ENCODE assay signal across 13 mouse cellular contexts in genomic region chr14:32015131-32015770, GRCm38 (mm10). TPM values are rescaled to one million over a fixed set of nuclear protein-coding genes. Genes with fewer than 3 reads are reported as not detected.
DNase-seq lines count a peak whose midpoint lies in the region; ATAC-seq and TF ChIP-seq lines count a peak whose summit lies in the region.
"Had no signal": no experiment of that assay in that cellular context is flagged by ENCODE, and none has a peak within 500 bp of the region (broad histone marks: within the 10 kb centered on the region; RNA-seq: fewer than 3 reads in every experiment).

No protein-coding gene starts in this region.

- no peak for TF ChIP-seq POLR2A in heart, adult 2 months (IDR thresholded peaks at IDR 0.05; ENCODE audit: insufficient read depth, low read depth, low read length)

- no peak for DNase-seq in heart, adult 2 months
- DNase-seq in heart, postnatal 4 days = no peak
- DNase-seq in midbrain, postnatal 0 days (ENCODE audit: low spot score) = peak; percentile 27
- no peak for DNase-seq in stomach, postnatal 0 days (ENCODE audit: low spot score)
- DNase-seq in cerebellum, postnatal 25 days = no peak
- DNase-seq in testis, postnatal 14 days (ENCODE audit: low spot score) = no peak
- DNase-seq: heart, postnatal 14 days; right cerebral cortex, adult 18-20 months; thymus, adult 2 months had no signal

- H3K4me2 ChIP-seq in midbrain, postnatal 0 days (ENCODE audit: low read depth, low read length, poor library complexity, severe bottlenecking) = no peak overlapping the region
- H3K4me2 ChIP-seq in midbrain, embryonic 15.5 days = no peak overlapping the region
- no peak overlapping the region for H3K4me2 ChIP-seq in forebrain, embryonic 16.5 days (ENCODE audit: low read length)
- H3K4me2 ChIP-seq in stomach, postnatal 0 days (replicated peaks; ENCODE audit: low read depth) = no peak overlapping the region
- H3K4me2 ChIP-seq: limb, embryonic 15.5 days had no signal

- H3K9me3 ChIP-seq in midbrain, postnatal 0 days (ENCODE audit: low read length) = no peaks in the 10 kb centered on the region
- no peaks in the 10 kb centered on the region for H3K9me3 ChIP-seq in midbrain, embryonic 15.5 days
- no peaks in the 10 kb centered on the region for H3K9me3 ChIP-seq in forebrain, embryonic 16.5 days (ENCODE audit: control insufficient read depth, low read length)
- no peaks in the 10 kb centered on the region for H3K9me3 ChIP-seq in stomach, postnatal 0 days (ENCODE audit: control insufficient read depth, low read length)
- H3K9me3 ChIP-seq: limb, embryonic 15.5 days had no signal

- no peak for TF ChIP-seq EP300 in heart, adult 2 months (IDR thresholded peaks at IDR 0.05; ENCODE audit: insufficient read depth, low read depth, low read length)
- TF ChIP-seq EP300 in stomach, postnatal 0 days (optimal IDR thresholded peaks at IDR 0.05) = peak; percentile 40

- no peak overlapping the region for H3K9ac ChIP-seq in heart, adult 2 months (ENCODE audit: low read depth, low read length)
- H3K9ac ChIP-seq in midbrain, postnatal 0 days (replicated peaks; ENCODE audit: low read length, poor library complexity, severe bottlenecking) = no peak overlapping the region
- H3K9ac ChIP-seq in midbrain, embryonic 15.5 days = no peak overlapping the region
- H3K9ac ChIP-seq in forebrain, embryonic 16.5 days (replicated peaks; ENCODE audit: low read depth, low read length) = no peak overlapping the region
- H3K9ac ChIP-seq in stomach, postnatal 0 days (ENCODE audit: low read length) = no peak overlapping the region
- H3K9ac ChIP-seq: limb, embryonic 15.5 days had no signal

- H3K27me3 ChIP-seq in heart, adult 2 months (ENCODE audit: control insufficient read depth, insufficient read depth, low read length) = no peaks in the 10 kb centered on the region
- no peaks in the 10 kb centered on the region for H3K27me3 ChIP-seq in midbrain, postnatal 0 days (ENCODE audit: insufficient read depth, low read length)
- no peaks in the 10 kb centered on the region for H3K27me3 ChIP-seq in midbrain, embryonic 15.5 days (replicated peaks)
- no peaks in the 10 kb centered on the region for H3K27me3 ChIP-seq in forebrain, embryonic 16.5 days (replicated peaks; ENCODE audit: control insufficient read depth, insufficient read depth, low read length)
- no peaks in the 10 kb centered on the region for H3K27me3 ChIP-seq in stomach, postnatal 0 days (ENCODE audit: control insufficient read depth, insufficient read depth, low read length)
- H3K27me3 ChIP-seq: limb, embryonic 15.5 days had no signal

- no peak overlapping the region for H3K4me3 ChIP-seq in heart, adult 2 months
- H3K4me3 ChIP-seq in midbrain, postnatal 0 days (ENCODE audit: low read depth, low read length) = no peak overlapping the region
- no peak overlapping the region for H3K4me3 ChIP-seq in midbrain, embryonic 15.5 days
- no peak overlapping the region for H3K4me3 ChIP-seq in forebrain, embryonic 16.5 days (replicated peaks; ENCODE audit: low read length)
- no peak overlapping the region for H3K4me3 ChIP-seq in stomach, postnatal 0 days (ENCODE audit: low read depth, low read length)
- H3K4me3 ChIP-seq: erythroblast, embryonic 14.5 days; limb, embryonic 15.5 days had no signal

- H3K4me1 ChIP-seq in heart, adult 2 months (ENCODE audit: control insufficient read depth, insufficient read depth, low read length) = peaks cover 4% of the 10 kb centered on the region
- H3K4me1 ChIP-seq in midbrain, postnatal 0 days (ENCODE audit: insufficient read depth, low read length) = peaks cover 8% of the 10 kb centered on the region; the same call in 1 of the 2 replicates
- peaks cover 16% of the 10 kb centered on the region for H3K4me1 ChIP-seq in midbrain, embryonic 15.5 days
- H3K4me1 ChIP-seq in forebrain, embryonic 16.5 days (replicated peaks; ENCODE audit: control insufficient read depth, insufficient read depth, low read length) = peaks cover 16% of the 10 kb centered on the region
- H3K4me1 ChIP-seq in stomach, postnatal 0 days (replicated peaks; ENCODE audit: control insufficient read depth, insufficient read depth) = no peaks in the 10 kb centered on the region

- TF ChIP-seq CTCF in heart, adult 2 months (IDR thresholded peaks at IDR 0.05) = no peak
- no peak for TF ChIP-seq CTCF in midbrain, postnatal 0 days (IDR thresholded peaks at IDR 0.05)
- TF ChIP-seq CTCF in stomach, postnatal 0 days (IDR thresholded peaks at IDR 0.05; ENCODE audit: low read depth) = no peak

- intact Hi-C loops in heart, adult 2 months (cut with DNase I) = no loop called here

- peak overlapping the region; percentile 48 for H3K27ac ChIP-seq in heart, adult 2 months
- H3K27ac ChIP-seq in midbrain, postnatal 0 days (ENCODE audit: low read depth, low read length) = peak overlapping the region; percentile 32; the same call in 1 of the 2 replicates
- no peak overlapping the region for H3K27ac ChIP-seq in midbrain, embryonic 15.5 days
- peak overlapping the region; percentile 86; the same call in 1 of the 2 replicates for H3K27ac ChIP-seq in forebrain, embryonic 16.5 days (ENCODE audit: low read length)
- H3K27ac ChIP-seq in stomach, postnatal 0 days (replicated peaks) = peak overlapping the region; percentile 80

- H3K36me3 ChIP-seq in heart, adult 2 months (ENCODE audit: control insufficient read depth, insufficient read depth, low read length) = no peaks in the 10 kb centered on the region
- H3K36me3 ChIP-seq in midbrain, postnatal 0 days (ENCODE audit: insufficient read depth, low read length) = no peaks in the 10 kb centered on the region
- H3K36me3 ChIP-seq in midbrain, embryonic 15.5 days (replicated peaks) = no peaks in the 10 kb centered on the region
- no peaks in the 10 kb centered on the region for H3K36me3 ChIP-seq in forebrain, embryonic 16.5 days (ENCODE audit: control insufficient read depth, insufficient read depth)
- H3K36me3 ChIP-seq in stomach, postnatal 0 days (ENCODE audit: control insufficient read depth, insufficient read depth, low read length) = no peaks in the 10 kb centered on the region
- H3K36me3 ChIP-seq: limb, embryonic 15.5 days had no signal

- H3K79me2 ChIP-seq in heart, adult 2 months (replicated peaks; ENCODE audit: control insufficient read depth, insufficient read depth, low read length) = no peaks in the 10 kb centered on the region

- WGBS in heart, adult 2 months = 72% methylated on average over 7 of the region's 7 CpGs
- 82% methylated on average over 7 of the region's 7 CpGs for WGBS in midbrain, postnatal 0 days
- WGBS in midbrain, embryonic 15.5 days = 91% methylated on average over 7 of the region's 7 CpGs
- WGBS in forebrain, embryonic 16.5 days = 85% methylated on average over 7 of the region's 7 CpGs
- 48% methylated on average over 7 of the region's 7 CpGs for WGBS in stomach, postnatal 0 days

- no peak for ATAC-seq in midbrain, postnatal 0 days (ENCODE audit: low FRiP score)
- no peak for ATAC-seq in midbrain, embryonic 15.5 days (replicated peaks)
- ATAC-seq in forebrain, embryonic 16.5 days = no peak
- ATAC-seq in stomach, postnatal 0 days (ENCODE audit: low FRiP score, low TSS enrichment) = peak; percentile 80

RNA-seq across cellular contexts. Expression of gene Galnt15, which starts 13.5 kb away (rescaled TPM):
- 10 to 100 TPM; 10.1 to 18.1 TPM for total RNA-seq in heart, adult 2 months (2021)
- polyA plus RNA-seq in heart, adult 2 months (2012; rRNA removed) = 11.2 and 14.6 TPM in 2 replicates
- 1 to 10 TPM; 3.0 TPM for total RNA-seq in heart, postnatal 4 days (2021)
- 1.9 TPM in 2 replicates for total RNA-seq in midbrain, postnatal 0 days (2014; rRNA removed)
- 0.59 and 0.77 TPM in 2 replicates for polyA plus RNA-seq in midbrain, postnatal 0 days (2015; fragmentation: Nextera tagmentation; extraction: Ambion mirVana)
- 0.40 and 0.46 TPM in 2 replicates for polyA plus RNA-seq in midbrain, embryonic 15.5 days (2015; fragmentation: Nextera tagmentation; extraction: Ambion mirVana)
- polyA plus RNA-seq in forebrain, embryonic 16.5 days (2015; fragmentation: Nextera tagmentation; extraction: Ambion mirVana) = 0.33 and 0.50 TPM in 2 replicates
- 0.56 and 0.71 TPM in 2 replicates for polyA plus RNA-seq in stomach, postnatal 0 days (2015; fragmentation: Nextera tagmentation; extraction: Ambion mirVana)
- polyA plus RNA-seq: erythroblast, embryonic 14.5 days had no signal
